Mouse (Mus musculus): ENCODE data around the gene Daam2.

GRCm38 (mm10) chr17:49489098-49489497 lies 75.0 kb downstream of the Daam2 start:
- no peak for TF ChIP-seq CTCF (IDR thresholded peaks at IDR 0.05; ENCODE audit: low read depth)
- no peak for TF ChIP-seq EP300 (optimal IDR thresholded peaks at IDR 0.05)

Measured in stomach, postnatal 0 days (tissue).